Mouse (Mus musculus) right cerebral cortex, adult 2 months (tissue): ENCODE results near the gene Rrp7a.
A peak's percentile ranks its signal among the peaks of the same experiment; 100 is the strongest.

ENCODE experiments used
- DNase-seq, 2 experiments: peaks; one replicate each; pipeline ENCODE4 v3.0.0; 2021 to 2022; ENCODE audit warnings: low spot score in 2 of 2

The Rrp7a gene

DNA sequence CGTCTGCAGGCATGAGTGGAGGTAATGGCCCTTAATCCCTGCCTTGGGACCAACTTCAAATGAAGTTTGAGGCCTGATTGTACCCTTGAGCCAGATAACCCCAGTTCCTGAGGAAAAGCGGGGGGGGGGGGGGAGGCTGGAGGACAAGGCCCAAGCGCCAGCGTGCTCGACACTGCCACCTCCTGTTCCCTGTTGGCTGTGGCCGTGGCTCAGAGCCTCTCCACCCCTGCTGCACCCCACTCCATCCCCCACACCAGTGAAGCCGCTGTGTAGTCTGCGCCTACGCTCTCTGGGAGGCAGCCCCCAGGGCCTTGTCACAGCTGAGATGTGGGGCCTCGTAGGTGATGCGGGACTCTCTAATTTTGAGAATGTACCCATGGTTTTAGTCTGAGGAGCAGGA is 9.7 kb downstream of the Rrp7a start:
- DNase-seq: peak; percentile 75 to 77

DNA sequence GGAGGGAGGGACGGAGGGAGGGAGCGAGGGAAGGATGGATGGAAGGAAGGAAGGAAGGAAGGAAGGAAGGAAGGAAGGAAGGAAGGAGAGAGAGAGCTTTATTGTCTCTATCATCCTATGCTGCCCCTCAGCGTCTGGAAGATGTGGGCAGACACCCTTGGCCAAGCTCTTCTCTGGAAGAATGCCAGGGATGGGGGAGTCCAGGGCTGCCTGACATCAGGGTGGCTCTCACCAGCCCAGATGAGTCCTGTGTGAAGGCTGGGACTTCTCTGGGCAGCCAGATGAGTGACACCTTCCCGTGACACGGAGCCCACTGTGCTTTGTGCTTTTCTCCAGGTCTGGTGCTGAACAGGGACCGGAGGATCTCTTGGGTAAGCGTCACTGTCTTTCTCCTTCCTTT is 10.7 kb downstream of the Rrp7a start:
- no peak for DNase-seq

DNA sequence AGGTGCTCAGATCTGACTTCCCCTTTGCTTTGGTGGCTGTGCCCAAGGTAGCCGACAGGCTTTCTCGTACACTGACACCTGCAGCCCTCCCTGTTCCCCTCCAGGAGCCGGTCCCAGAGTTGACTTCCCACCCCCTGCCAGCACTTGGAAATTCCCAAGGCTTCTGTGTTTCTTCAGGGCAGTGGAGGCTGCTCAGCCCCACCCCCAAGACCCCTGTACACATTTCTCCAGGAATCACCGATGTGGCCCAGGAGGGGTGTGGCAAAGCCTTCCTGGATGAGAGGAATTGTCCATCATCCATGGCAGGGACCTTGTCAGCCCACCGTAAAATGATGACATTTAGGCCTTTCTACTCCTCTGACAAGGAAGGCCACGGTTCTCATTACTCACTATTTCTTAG is 11.3 kb downstream of the Rrp7a start:
- DNase-seq: no peak

DNA sequence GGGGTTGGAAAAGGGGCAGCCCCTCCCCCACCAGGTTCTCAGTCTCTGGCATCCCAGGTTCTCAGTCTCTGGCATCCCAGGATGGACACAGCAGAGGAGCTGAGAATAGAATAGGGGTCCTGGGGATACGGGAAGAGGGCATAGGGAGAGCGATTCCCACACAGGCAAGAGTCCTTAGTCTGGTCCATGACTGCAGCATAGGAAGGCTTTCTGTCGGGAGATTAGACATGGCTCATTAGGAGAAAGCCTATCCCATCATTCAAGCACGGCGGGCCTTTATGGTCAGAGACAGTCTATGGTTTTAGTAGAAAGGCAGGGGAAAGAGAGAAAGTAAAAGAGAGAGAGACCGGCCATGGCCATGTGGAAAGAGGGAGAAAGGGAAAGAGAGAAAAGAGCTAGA is 14.8 kb downstream of the Rrp7a start:
- DNase-seq: no peak

DNA sequence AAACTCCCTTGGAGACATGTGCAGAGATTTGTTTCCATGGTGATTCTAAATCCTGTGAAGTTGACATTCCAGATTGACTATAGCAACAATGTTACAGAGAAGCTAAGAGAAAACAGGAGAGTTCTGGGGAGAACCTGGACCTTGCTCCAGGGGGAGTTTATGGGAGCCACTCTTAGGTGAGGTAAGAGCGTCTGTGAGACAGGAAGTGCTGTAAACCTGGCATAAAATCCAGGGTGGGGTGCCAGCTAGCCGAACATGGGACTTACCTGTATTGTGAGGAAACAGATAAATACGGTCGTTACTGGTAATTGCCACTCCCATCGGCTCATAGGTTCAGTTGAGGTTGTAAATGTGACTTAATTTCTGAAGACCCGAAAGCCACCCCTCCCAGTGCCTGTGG is 16.2 kb downstream of the Rrp7a start:
- no peak for DNase-seq

DNA sequence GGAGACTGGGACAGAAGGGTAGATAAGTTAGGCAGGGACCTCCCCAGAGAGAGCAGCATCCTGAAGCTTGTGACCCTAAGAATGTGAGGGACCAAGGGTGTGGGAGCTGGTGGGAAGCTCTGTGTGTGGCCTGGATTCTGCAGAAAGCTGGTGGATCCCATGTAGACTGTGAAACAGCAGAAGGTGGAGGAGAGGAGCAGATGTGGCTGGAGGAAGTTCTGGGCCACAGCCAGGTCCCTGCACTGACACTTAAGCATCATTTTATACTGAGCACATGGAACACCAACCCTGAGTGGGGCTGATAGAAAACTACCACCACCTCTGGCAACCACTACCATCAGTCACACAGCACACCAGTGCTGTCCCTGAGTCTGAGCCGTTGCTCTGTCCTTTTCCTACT is 19.5 kb downstream of the Rrp7a start:
- peak in 1 of 2 experiments; percentile 45 for DNase-seq

DNA sequence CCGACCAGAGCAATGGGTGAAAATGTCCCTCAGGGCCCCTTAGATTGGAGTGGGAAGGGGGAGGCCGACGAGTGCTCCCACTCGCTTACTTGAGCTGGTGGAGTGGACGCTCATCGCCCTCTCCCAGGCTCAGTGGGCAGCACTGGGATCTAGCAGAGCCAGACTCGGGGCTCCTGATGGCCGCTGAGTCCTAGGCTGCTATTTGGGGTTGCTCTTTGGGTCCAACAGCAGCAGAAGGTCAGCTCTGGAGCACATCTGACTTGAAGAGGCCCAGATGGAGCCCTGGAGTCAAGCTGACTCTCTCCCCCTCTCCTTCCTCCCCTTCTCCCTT is 22.3 kb downstream of the Rrp7a start:
- no peak for DNase-seq

DNA sequence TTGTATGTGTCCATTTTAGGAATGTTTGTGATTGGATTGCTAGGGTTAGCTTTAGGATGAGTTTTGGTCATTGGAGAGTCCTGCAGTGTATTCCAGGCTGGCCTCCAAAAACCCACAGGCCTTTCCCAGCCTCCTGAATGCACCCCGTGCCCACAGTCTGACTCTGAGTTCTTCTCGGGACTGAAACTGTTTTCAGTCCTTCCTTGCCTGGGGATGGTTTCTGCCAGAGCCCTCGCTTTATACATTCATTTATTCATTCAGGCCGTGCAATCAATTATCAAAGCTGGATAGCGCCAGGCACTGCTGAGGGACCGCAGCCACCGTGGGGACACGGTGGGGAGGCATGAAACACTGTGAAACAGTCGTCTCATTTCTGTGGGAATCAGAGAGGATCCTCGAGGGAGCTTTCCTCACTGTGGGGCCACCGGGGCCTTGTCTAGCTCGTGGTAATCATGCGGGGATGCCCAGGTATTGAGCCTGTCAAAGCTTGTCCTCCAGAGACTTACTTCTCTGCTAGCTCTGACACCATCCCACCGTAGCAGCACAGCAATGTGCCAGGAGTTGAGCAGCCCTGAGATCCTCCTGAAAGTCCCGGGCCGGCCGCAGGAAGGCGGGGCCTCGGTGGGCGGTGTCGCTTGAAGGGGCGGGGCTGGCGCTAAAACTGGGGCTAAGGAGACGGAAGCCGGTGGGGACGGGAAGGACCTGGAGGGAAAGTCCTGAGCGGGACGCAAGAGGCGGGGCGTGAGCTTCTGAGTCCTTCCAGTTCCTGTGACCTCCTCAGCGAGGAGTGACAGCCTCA is 22.9 kb downstream of the Rrp7a start:
- DNase-seq: peak in 1 of 2 experiments; percentile 47

DNA sequence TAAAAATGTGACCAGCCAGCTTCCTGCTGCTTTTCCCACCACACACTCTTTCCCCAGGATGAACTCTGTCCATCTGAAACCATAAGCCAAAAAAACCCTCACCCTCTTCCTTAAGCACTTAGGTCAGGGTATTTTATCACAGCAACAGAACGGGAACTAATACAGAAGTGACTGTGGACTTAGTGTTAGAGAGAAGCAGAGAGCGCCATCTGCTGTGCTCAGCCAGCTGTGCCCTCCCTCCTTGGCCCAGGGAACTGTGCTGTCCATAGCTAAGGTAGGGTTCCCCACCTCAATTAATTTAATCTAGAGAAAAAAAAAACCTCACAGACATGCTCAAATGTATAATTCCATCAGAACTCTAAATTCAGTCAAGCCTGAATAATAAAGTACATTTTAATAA is 26.7 kb downstream of the Rrp7a start:
- no peak for DNase-seq

DNA sequence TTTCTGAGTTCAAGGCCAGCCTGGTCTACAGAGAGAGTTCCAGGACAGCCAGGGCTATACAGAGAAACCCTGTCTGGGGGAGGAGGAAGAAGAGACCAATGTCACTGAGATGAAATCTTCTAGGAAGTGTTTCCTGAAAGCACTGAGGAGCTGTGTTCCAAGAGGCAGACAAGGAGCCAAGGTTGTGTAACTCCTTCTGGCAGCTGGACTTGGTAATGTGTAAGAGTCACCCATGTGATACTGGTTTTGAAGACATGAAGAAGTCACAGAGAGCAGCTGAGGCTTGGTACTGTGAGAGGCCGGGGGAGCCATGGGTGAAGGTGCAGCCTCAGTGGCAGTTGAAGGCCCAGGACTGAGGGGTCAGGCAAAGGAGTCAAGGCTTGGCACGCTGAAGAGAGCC is 28.9 kb downstream of the Rrp7a start:
- DNase-seq: no peak

DNA sequence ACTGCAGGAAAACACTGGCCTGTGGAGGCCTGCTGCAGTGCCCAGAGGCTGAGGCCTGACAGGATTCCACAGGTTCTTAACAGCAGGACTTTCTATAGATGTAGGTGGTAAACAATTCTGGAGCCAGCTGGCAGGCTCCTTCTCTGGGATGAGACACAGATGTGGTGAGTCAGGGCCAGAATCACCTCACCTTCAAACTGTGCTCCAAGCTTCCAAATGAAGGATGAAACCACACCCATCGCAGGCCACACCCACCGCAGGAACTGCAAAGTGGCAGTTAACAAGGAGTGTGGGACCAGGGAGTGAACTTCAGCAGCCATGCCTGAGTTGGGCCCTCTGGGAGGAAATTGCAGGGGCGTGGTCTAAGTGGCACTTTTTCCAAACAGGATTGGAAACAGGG is 31.7 kb downstream of the Rrp7a start:
- DNase-seq: no peak

DNA sequence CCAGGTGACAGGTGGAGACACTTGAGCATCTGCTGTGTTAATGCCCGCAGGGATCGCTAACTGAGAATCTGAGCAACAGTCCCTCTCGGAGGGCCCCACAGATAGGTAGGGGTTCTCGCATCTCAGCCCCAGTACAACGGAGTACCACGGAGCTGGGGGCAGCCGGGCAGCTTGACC is 33.3 kb downstream of the Rrp7a start, which contains the start of gene Serhl:
Gene Serhl (plus strand): TSS at position 78 of the 177 bp plus-strand sequence.
- DNase-seq: no peak

DNA sequence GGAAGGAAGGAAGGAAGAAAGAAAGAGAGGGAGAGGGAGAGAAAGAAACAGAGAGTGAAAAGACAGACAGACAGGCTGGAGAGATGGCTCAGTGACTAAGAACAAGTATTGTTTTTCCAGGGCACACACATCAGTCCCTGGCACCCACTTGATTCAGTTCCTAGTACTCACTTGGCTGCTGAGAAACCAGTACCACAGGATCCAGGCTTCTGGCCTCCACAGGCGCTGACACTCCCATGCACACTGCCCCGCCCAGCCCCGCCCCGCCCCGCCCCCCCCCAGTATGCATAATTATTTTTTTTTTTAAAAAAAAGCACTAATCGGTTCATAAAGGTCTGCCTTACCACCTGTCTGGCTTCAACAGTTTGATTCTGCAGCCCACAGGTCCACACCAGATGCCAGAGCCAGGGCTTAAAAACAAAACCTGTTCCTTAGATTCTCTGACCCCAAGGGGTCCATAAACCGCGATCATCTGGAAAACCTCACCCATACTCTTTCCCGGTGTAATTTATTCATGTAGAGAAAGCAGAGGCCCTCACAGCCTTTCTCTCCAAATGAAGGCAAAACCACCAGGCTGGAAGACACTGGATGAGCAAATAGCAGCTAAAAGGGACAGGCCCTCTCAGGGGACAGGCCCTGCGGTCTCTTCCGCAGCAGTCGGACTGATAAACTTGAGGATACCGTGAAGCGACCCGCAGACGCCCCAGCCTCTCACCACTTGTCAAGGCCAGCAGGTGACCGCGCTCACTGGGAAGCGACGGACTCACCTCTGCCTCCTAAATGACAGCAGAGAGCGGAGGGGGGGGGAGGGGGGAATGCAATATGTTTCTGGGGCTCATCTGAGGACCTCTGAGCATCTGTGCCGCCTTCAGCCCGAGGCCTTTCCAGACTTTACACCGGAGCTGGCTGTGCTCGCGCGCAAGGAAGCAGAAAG is 33.8 kb downstream of the Rrp7a start:
- no peak for DNase-seq

DNA sequence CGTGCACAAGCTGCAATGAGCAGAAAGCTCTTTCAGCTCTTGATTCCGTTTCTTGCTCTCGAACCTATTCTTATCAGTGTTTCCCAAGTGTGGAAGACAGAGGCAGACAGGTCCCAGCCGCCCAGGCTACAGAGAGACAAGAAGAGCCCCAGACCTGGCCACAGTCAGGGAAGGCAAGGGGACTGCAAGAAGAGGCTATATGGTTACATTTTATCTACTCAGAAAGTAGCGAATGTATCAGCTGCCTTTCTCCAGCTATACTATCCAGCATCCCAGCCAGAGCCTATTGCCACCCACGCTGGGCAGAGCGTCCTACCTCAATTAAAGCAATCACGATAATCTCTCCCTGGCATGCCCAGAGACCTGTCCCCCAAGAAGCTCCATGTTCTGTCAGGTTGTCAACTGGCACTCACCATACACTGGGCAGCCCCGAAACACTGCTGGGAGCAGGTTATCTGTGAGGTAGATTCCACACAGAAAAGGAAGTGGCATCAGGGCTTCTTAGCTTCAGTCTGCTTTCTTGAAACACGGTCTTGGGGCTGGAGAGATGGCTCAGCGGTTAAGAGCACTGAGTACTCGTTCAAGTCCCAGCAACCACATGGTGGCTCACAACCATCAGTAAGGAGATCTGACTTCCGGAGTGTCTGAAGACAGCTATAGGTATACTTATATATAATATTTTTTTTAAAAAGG is 35.8 kb downstream of the Rrp7a start:
- no peak for DNase-seq

DNA sequence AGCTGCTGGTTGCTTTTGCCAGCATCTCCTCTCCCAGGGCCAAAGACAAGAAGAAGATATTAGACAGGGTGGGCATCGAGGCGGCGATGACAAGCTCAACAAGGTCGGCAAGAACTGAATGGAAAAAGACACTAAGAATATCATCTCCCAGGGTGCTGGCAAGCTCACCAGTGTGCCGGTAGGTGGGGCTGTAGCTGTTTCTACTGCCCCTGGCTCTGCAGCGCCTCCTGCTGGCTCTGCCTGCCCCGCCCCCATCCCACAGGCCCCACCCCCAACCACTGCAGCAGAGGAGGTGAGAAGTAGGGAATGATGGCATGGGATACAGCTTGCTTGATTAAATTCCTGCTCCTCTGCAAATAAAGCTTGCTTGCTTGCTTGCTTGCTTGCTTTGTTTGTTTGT is 36.7 kb downstream of the Rrp7a start:
- DNase-seq: peak in 1 of 2 experiments; percentile 18

DNA sequence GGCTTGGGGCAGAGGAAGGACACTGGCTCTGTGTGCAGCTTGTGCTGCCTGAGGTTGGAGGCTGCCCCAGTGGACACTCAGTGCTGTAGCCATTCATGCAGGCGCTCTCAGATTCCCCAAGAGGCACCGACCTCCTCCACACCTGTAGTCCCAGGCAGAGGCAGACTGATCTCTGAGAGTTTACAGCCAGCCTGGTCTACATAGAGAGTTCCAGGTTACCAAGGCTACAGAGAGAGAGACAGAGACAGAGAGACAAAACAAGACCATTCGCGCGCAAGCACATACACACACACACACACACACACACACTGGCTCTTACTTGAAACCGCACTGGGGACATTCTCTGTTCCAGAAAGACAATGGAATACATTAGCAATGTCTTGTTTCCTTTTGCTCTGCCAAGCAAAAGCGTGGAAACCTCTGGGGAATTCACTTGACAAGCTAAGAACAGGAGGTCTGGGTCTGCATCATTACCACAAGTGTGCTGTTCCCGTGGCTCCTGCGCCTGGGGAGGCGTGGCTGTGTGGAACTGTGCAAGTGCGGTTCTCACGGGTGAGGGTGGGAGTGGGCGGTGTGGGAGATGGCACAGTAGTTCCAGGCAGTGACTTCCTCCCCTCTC is 38.5 kb downstream of the Rrp7a start:
- DNase-seq: peak; percentile 36 to 49

DNA sequence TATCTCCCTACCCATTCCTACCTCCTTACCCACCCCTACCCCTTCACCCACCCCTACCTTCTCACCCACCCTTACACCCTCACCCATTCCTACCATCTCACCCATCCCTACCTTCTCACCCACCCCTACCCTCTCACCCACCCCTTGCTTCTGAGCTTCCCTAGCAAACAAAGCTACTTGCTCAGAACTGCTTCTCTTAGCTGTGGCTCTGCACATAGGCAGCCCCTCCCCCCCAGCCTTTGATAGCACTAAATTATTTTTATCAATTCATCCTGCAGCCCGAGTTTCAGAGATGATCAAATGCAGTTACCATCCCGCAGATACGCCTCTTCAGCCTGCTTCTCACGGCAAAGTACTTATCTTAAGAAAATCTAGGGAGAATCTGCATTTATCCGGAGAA is 39.1 kb downstream of the Rrp7a start:
- DNase-seq: peak in 1 of 2 experiments; percentile 37

DNA sequence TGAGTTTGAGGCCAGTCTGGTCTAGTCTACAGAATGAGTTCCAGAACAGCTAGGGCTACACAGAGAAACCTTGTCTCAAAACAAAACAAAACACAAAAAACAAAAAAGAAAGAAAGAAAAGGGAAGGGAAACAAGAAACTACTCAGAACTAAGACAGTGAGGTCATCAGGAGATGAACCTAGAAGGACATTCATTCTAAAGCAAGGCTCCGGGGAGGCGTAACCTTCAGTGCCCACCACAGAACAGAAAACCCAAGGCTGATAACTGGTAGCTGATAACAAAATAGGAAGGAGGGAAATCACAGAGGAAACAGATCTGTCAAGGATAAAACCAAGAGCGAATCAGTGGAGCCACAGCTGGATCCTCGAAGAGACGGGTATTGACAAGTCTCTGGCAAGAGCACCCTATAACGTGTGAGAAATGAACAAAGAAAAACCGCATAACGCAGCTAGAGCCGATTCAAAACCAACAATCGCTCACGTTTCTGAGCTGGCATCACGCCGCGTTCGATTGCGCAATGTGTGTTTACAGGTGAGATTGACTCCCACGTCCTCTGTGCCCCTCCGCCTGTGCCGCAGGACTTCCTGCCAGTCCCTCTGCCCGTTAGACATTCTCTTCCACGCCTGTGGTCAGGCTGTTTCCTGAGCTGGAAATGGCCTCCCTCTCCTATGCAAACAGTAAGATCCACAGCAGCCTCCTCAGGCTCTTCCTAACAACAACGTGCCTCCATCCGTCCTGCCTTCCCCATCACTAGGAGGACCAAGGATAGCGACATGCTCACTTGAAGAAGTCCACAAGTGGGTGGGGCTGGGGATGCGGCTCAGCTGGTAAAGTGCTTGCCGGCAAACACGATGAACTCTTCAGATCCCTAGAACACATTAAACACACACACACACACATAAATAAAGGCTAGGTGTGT is 46.7 kb downstream of the Rrp7a start:
- no peak for DNase-seq

DNA sequence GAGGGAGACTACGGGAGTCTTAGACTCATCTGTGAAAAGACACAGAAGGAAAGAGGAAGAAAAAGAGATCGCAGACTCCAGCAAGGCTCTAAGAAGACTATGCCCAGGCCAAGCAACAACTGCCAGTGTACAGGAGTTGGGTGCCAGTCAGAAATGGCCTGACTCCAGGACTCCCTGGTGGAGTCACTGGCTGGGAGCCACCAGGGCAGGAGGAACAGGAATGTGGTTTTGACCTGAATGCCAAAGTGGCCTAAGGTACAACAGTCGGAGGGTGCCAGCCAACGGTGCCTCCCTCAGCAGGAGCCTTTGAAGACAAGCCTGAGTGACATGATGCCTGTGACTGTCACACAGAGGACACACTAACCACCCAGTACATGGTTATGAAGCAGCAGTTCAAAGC is 48.4 kb downstream of the Rrp7a start:
- no peak for DNase-seq

DNA sequence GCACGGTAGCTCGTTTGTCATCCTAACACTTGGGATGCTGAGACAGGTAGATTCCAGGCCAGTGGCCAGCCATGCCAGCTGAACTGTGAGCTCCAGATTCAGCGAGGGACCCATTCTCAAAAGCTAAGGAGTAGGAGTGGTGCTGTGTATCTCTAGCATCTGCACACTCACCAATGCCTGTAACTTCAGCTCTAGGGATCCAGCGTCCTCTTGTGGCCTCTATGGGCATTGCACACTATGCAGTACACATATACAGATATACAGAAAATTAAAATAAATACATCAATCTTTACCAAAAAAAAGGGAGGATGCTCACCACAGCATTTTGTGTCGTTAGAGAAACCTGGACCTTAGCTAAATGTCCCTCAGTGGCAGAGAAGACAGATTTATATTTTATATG is 50.8 kb downstream of the Rrp7a start:
- no peak for DNase-seq

DNA sequence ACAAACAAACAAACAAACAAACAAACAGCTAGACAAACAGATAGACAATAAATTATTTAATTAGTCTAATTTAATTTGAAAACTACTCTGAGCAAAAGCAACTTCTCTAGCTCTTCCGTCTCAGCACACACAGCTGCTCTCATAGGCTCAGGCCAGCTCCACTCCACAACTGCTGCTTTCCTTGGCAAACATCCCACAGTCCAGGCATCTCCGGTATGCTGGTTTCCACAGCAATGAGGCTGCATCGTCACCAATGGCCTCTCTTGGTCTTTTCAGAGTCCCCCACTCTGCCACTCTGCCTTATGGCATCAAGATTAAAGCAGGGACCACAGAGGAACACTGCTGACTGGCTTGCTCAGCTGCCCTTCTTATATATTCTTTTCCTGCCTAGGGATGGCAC is 51.7 kb downstream of the Rrp7a start:
- no peak for DNase-seq
